Mouse (Mus musculus): Measurements from ENCODE around the gene Ubald1.

GRCm38 (mm10) chr16:4907972-4908371 lies 27.9 kb upstream of the Ubald1 start:
- no peak for TF ChIP-seq HCFC1 (IDR thresholded peaks at IDR 0.05; ENCODE audit: borderline replicate concordance, insufficient read depth, low read length)
- no peak for TF ChIP-seq MAFK (IDR thresholded peaks at IDR 0.05; ENCODE audit: insufficient read depth, low read depth, low read length)
- TF ChIP-seq ZC3H11A (IDR thresholded peaks at IDR 0.05; ENCODE audit: borderline replicate concordance, low read depth, low read length) = no peak
- TF ChIP-seq ZNF384 (IDR thresholded peaks at IDR 0.05; ENCODE audit: low read depth, low read length) = no peak
- TF ChIP-seq CHD2 (IDR thresholded peaks at IDR 0.05; ENCODE audit: low read depth, low read length) = no peak
